ENCODE assay signal across 15 mouse cellular contexts in the genomic region with DNA sequence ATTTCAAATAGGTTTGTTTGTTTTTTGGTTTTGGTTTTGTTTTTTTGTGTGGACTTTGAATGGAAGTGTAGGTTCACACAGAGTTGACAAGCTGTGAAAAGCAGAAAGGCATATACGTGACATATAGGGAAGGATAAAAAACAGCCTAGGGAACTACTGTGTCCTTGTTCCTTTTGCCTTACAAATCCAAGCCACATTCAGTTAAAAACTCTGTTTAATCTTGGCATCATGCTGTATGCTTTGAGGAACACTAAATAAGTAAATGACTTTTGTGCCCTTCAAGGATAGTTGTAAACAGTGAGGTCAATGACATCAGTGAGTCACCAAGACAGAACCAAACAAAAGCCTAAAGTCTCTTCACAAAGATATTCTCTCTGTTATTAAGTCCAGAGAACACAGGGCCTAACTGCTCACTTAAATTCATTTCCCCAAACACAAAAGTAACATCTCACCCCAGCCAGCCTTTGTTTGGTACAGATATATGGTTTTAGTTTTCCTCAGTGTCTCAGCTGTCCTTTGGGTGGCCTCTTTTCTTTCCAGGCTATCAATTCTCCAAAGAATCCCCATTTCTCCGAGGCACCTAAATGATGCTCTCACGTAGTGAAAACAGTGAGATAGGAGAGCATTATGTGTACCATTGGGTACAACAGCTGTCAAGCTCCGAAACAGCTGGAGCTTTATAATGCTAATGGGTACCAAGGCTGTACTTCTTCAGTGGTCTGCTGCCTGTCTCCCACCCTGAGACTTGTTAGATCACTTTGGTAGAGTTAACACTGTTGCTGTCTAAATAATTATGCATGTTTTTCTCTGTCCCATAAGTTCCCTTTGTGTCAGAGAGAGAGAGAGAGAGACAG.
"Had no signal": no experiment of that assay in that cellular context is flagged by ENCODE, and none has a peak within 500 bp of the region (broad histone marks: within the 10 kb centered on the region; RNA-seq: fewer than 3 reads in every experiment).

No protein-coding gene starts in this region.

- H3K4me1 ChIP-seq: limb, embryonic 15.5 days; liver, embryonic 12.5 days; lung, embryonic 15.5 days; neural tube, embryonic 13.5 days had no signal

- H3K36me3 ChIP-seq: limb, embryonic 15.5 days; liver, embryonic 12.5 days; lung, embryonic 15.5 days; neural tube, embryonic 13.5 days had no signal

- DNase-seq: lung, postnatal 10 days; lung, postnatal 4 days; right cerebral cortex, adult 18-20 months; right cerebral cortex, postnatal 25 days; right cerebral cortex, postnatal 4 days; spleen, adult 18-20 months; thymus, adult 18-20 months; thymus, postnatal 14 days; thymus, postnatal 36 days had no signal

- H3K9ac ChIP-seq: limb, embryonic 15.5 days; liver, embryonic 12.5 days; liver, embryonic 14.5 days; lung, embryonic 15.5 days; neural tube, embryonic 13.5 days had no signal

- H3K9me3 ChIP-seq: limb, embryonic 15.5 days; liver, embryonic 12.5 days; lung, embryonic 15.5 days had no signal

- H3K4me2 ChIP-seq: limb, embryonic 15.5 days; liver, embryonic 12.5 days; lung, embryonic 15.5 days; neural tube, embryonic 13.5 days had no signal

- ATAC-seq: liver, embryonic 12.5 days had no signal

- H3K27ac ChIP-seq: limb, embryonic 15.5 days; liver, embryonic 12.5 days; liver, embryonic 14.5 days; lung, embryonic 15.5 days; neural tube, embryonic 13.5 days had no signal

- H3K27me3 ChIP-seq: limb, embryonic 15.5 days; liver, embryonic 12.5 days; lung, embryonic 15.5 days; neural tube, embryonic 13.5 days had no signal

- H3K4me3 ChIP-seq: limb, embryonic 15.5 days; liver, embryonic 12.5 days; lung, embryonic 15.5 days; myocyte; neural tube, embryonic 13.5 days had no signal
